In the genomic region with DNA sequence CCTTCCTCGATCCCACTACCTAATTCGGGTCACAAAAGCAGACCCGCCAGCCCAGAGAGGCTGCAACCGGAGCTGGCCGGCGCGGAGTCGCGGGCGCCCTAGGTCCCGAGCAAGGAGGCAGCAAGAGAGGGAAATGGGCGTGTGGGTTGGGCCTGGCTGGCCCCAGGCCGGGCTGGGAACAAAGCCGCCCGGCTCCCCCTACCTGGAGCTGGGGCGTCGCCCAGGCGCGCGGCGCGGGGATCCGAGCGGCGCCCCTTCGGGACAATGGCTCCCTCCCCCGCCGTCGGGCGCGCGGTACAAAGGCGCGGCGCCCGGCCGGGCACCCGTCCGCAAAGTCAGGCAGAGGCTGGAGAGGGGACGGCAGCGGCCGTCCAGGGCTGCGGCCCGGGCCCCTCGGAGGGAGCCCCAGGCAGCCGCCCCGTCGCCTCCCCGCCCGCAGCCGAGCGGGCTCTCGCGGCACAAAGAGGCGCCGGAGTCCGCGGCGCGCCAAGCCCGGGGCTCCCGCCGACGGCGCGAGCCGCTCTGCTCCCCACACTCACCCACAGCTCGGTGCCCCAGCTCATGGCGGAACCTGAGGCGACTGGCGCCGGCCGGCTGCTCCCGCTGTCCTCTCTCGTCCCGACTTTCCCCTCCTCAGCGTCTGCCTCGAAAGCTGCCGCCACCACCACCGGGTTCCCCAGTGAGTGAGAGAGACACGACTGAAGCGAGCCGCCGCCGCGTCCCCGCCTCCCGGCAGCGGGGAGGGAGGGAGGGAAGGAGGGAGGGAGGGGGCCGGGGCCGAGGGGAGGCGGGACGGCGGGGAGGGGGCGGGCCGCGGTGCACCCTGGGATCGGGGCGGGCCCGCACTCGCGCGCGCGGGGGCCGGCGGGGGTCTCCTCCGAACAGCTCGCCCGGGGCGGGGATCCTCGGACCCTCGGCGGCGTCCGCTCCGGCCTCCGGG, we compare ENCODE assay signal across 8 mouse cellular contexts. TPM values are rescaled to one million over a fixed set of nuclear protein-coding genes. Genes with fewer than 3 reads are reported as not detected.
A peak's percentile ranks its signal among the peaks of the same experiment; 100 is the strongest.
DNase-seq lines count a peak whose midpoint lies in the region; ATAC-seq and TF ChIP-seq lines count a peak whose summit lies in the region.

A gene (minus strand): TSS at position 725 of the 940 bp plus-strand sequence.

- H3K4me3 ChIP-seq in gastrocnemius, adult 2 months: peak within 1 kb of the TSS; percentile 91
- H3K4me3 ChIP-seq in hindbrain, postnatal 0 days (ENCODE audit: low read length): peak within 1 kb of the TSS; percentile 92

- peak; percentile 89 for ATAC-seq in hindbrain, postnatal 0 days
- ATAC-seq in megakaryocyte, adult 5-6 weeks (ENCODE audit: poor library complexity, severe bottlenecking): peak; percentile 74

- 0 out of 2 replicates have a peak, but pooled peaks cover 4% of the 10 kb centered on the region for H3K4me1 ChIP-seq in hindbrain, postnatal 0 days (ENCODE audit: insufficient read depth, low read length)

- H3K4me2 ChIP-seq in hindbrain, postnatal 0 days (ENCODE audit: low read depth, low read length): peak within 1 kb of the TSS; percentile 64

- DNase-seq in NIH3T3 (ENCODE audit: low read depth): peak; percentile 85
- DNase-seq in cerebellum, postnatal 25 days: peak; percentile 43 to 61
- DNase-seq in gastrocnemius, adult 2 months: peak; percentile 74
- peak; percentile 94 for DNase-seq in hindbrain, postnatal 0 days (ENCODE audit: low spot score)
- peak; percentile 50 to 64 for DNase-seq in left cerebral cortex, adult 8-10 months (ENCODE audit: low spot score in 2 of 2)
- DNase-seq in right cerebral cortex, postnatal 14 days: peak; percentile 81
- no peak for DNase-seq in c-Kit-positive CD71-positive TER-119-positive erythroid progenitor cells, embryonic 14.5 days (ENCODE audit: low spot score)

- H3K9ac ChIP-seq in hindbrain, postnatal 0 days (replicated peaks; ENCODE audit: low read length): peak within 1 kb of the TSS; percentile 99

- peak within 1 kb of the TSS; percentile 90 for H3K27ac ChIP-seq in gastrocnemius, adult 2 months
- H3K27ac ChIP-seq in hindbrain, postnatal 0 days: peak within 1 kb of the TSS; percentile 99

- TF ChIP-seq CTCF in gastrocnemius, adult 2 months (IDR thresholded peaks at IDR 0.05): no peak
- no peak for TF ChIP-seq CTCF in hindbrain, postnatal 0 days (IDR thresholded peaks at IDR 0.05; ENCODE audit: low read depth)

- no peaks in the 10 kb centered on the region for H3K27me3 ChIP-seq in hindbrain, postnatal 0 days (ENCODE audit: insufficient read depth, low read length)

- H3K36me3 ChIP-seq in hindbrain, postnatal 0 days (ENCODE audit: insufficient read depth, low read length): no peaks in the 10 kb centered on the region

- H3K9me3 ChIP-seq in hindbrain, postnatal 0 days (ENCODE audit: low read length): no peaks in the 10 kb centered on the region

- WGBS in hindbrain, postnatal 0 days: under 1% methylated on average over 73 of the region's 118 CpGs

- intact Hi-C loops in gastrocnemius, adult 2 months (cut with DNase I): no loop called here

RNA-seq across cellular contexts. Expression of the gene that starts here (rescaled TPM):
- 1 to 10 TPM; 3.6 to 6.9 TPM for total RNA-seq in gastrocnemius, adult 2 months (2021)
- total RNA-seq in hindbrain, postnatal 0 days (2014; rRNA removed): 73.0 and 92.9 TPM in 2 replicates
- 136 and 146 TPM in 2 replicates for polyA plus RNA-seq in hindbrain, postnatal 0 days (2015; fragmentation: Nextera tagmentation; extraction: Ambion mirVana)
- total RNA-seq in left cerebral cortex, adult 8-10 months (2022): 10 to 100 TPM; 85.1 to 97.5 (median 86.9) TPM
- total RNA-seq in megakaryocyte, adult 5-6 weeks (2015): 2.5 and 3.4 TPM in 2 replicates
- 4.5 and 6.3 TPM in 2 replicates for total RNA-seq in megakaryocyte, adult 5-6 weeks (2017)
